Mouse (Mus musculus) forebrain, embryonic 11.5 days (tissue): Measurements from ENCODE around the gene Yaf2. TPM values are rescaled to one million over a fixed set of nuclear protein-coding genes. Genes with fewer than 3 reads are reported as not detected.
"Not testable (repeated sequence)": the region's sequence is repeated elsewhere in the genome, so short reads cannot be mapped to it uniquely, and the experiment has no call there.

Experiments
- ATAC-seq: fragments of 200-750 bp; cut with Nextera tagmentation; replicated peaks from 2 replicates; pipeline ENCODE4 v1.8.0; 2017; ENCODE audit warnings: moderate TSS enrichment; ENCODE audit not compliant: low FRiP score
- DNase-seq: peaks from one replicate; pipeline ENCODE4 v3.0.0-alpha.2; 2017; ENCODE audit warnings: low spot score
- H3K27ac ChIP-seq: fragments of 300-500 bp; sonication (generic); 2 replicates; pipeline ENCODE4 v1.5.1; 2014; ENCODE audit warnings: low read depth, low read length
- H3K27me3 ChIP-seq: fragments of 300-500 bp; sonication (generic); 2 replicates; pipeline ENCODE4 v1.6.1; 2014; ENCODE audit warnings: mild to moderate bottlenecking, low read length, mixed read lengths; ENCODE audit not compliant: control insufficient read depth, insufficient read depth
- H3K36me3 ChIP-seq: fragments of 300-500 bp; sonication (generic); 2 replicates; pipeline ENCODE4 v1.6.1; 2014; ENCODE audit warnings: mild to moderate bottlenecking, low read length, moderate library complexity, mixed read lengths; ENCODE audit not compliant: control insufficient read depth, insufficient read depth
- H3K4me1 ChIP-seq: fragments of 300-500 bp; sonication (generic); replicated peaks from 2 replicates; pipeline ENCODE4 v1.6.1; 2014; ENCODE audit warnings: low read length, mixed read lengths; ENCODE audit not compliant: control insufficient read depth, insufficient read depth
- H3K4me2 ChIP-seq: fragments of 300-500 bp; sonication (generic); 2 replicates; pipeline ENCODE4 v1.6.1; 2014; ENCODE audit warnings: low read depth, mild to moderate bottlenecking, low read length, moderate library complexity, mixed read lengths; ENCODE audit not compliant: severe bottlenecking
- H3K4me3 ChIP-seq: fragments of 300-500 bp; sonication (generic); 2 replicates; pipeline ENCODE4 v1.5.1; 2014; ENCODE audit warnings: low read depth, low read length
- H3K9ac ChIP-seq: fragments of 300-500 bp; sonication (generic); 2 replicates; pipeline ENCODE4 v1.6.1; 2014; ENCODE audit warnings: low read length
- H3K9me3 ChIP-seq: fragments of 300-500 bp; sonication (generic); 2 replicates; pipeline ENCODE4 v1.6.1; 2016; ENCODE audit warnings: low read length, mixed read lengths; ENCODE audit not compliant: control insufficient read depth
- WGBS: fragments of 180-500 bp; shearing (Covaris S2); extraction: QIAGEN DNeasy Blood & Tissue Kit; methylation state at CpG from one replicate; pipeline ENCODE4 v1.1.7; 2014; 5-methylcytosine and 5-hydroxymethylcytosine counted together
- polyA plus RNA-seq: library from polyadenylated mRNA; unstranded; fragments of >200 nt; fragmentation: Nextera tagmentation; extraction: Ambion mirVana; gene quantifications from 2 replicates; pipeline ENCODE4 v1.2.1, GENCODE M21; 2014

Gene Yaf2
- polyA plus RNA-seq = 106 and 116 TPM in 2 replicates

DNA sequence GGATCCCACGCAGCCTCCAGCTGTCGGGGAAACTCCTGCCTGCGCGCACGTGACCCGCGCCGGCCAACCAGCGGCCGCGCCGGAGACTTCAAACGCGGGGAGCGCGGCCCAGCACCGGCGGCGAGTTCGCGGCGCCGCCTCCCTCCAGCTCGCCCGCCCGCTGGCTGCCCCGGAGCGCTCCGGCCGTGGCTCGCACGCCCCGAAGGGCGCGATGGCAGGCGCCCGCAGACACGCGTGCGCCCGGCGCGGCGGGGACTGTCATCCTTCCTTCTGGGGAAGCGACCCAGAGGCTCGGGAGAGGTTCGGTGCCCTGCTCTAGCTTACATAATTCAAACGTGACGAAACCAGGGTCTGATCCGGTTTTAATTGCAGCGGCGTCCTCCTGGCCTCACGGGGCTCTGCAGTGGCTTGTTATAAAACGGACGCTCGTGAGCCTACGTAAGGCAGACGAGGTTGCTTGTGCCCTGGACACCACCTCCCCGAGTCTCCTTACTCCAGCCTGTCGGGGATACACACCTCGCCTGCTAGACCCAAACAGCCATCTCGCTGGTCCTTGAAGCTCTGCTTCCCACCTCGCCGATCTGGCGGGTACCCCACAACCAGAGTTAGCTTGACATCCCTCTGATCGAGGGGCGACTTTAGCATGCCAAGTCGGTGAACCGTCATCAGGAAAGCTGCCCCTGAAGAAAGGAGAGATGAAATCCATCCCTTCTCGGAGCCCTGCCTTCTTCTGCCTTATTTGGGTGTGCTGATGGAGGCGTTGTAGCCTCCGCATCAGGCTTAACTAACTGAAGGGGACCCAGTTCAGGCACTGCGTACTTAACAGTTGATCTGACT is at the start of gene Yaf2:
TSS of gene Yaf2 (minus strand) at position 11 of the 837 bp plus-strand sequence.
- H3K4me3 ChIP-seq = peak within 1 kb of the TSS; percentile 92
- no peaks in the 10 kb centered on the region for H3K9me3 ChIP-seq
- WGBS = under 1% methylated on average over 54 of the region's 73 CpGs
- peak within 1 kb of the TSS; percentile 92 for H3K9ac ChIP-seq
- H3K27me3 ChIP-seq = no peaks in the 10 kb centered on the region
- peaks cover 3% of the 10 kb centered on the region for H3K4me1 ChIP-seq
- peak within 1 kb of the TSS; percentile 85 for H3K27ac ChIP-seq
- peak; percentile 92 for DNase-seq
- peak within 1 kb of the TSS; percentile 85 for H3K4me2 ChIP-seq
- no peaks in the 10 kb centered on the region for H3K36me3 ChIP-seq
- ATAC-seq = peak; percentile 96

GRCm38 (mm10) chr15:93381337-93381736 is 44.6 kb upstream of the Yaf2 start:
- no peak overlapping the region for H3K27ac ChIP-seq
- 72% methylated on average over 5 of the region's 5 CpGs for WGBS
- H3K4me3 ChIP-seq = no peak overlapping the region
- no peak overlapping the region for H3K9ac ChIP-seq
- H3K9me3 ChIP-seq = no peaks in the 10 kb centered on the region
- H3K4me1 ChIP-seq = no peaks in the 10 kb centered on the region
- H3K4me2 ChIP-seq = no peak overlapping the region
- no peaks in the 10 kb centered on the region for H3K27me3 ChIP-seq
- DNase-seq (no peak), ATAC-seq (no peak)
- no peaks in the 10 kb centered on the region; the same call in 1 of the 2 replicates for H3K36me3 ChIP-seq

GRCm38 (mm10) chr15:93379177-93379576 is 42.4 kb upstream of the Yaf2 start:
- Histone ChIP-seq H3K27ac (no peak overlapping the region), H3K36me3 (no peaks in the 10 kb centered on the region), H3K9me3 (no peaks in the 10 kb centered on the region), H3K27me3 (no peaks in the 10 kb centered on the region), H3K4me2 (no peak overlapping the region), H3K9ac (no peak overlapping the region), H3K4me3 (no peak overlapping the region), H3K4me1 (no peaks in the 10 kb centered on the region)
- DNase-seq (no peak), ATAC-seq (no peak)
- 76% methylated on average over 3 of the region's 3 CpGs for WGBS

- H3K27me3 ChIP-seq = no peaks in the 10 kb centered on the region
- no peaks in the 10 kb centered on the region for H3K4me1 ChIP-seq
- no peak overlapping the region for H3K4me3 ChIP-seq
- H3K36me3 ChIP-seq = no peaks in the 10 kb centered on the region
- 92% methylated on average over 5 of the region's 5 CpGs for WGBS
- H3K9ac ChIP-seq = no peak overlapping the region
- H3K27ac ChIP-seq = no peak overlapping the region
- no peak for DNase-seq
- no peak overlapping the region for H3K4me2 ChIP-seq
- no peaks in the 10 kb centered on the region for H3K9me3 ChIP-seq
- no peak for ATAC-seq
Observed at GRCm38 (mm10) chr15:93375696-93376095, 39.0 kb upstream of the Yaf2 start.

- H3K36me3 ChIP-seq, H3K9me3 ChIP-seq, H3K27me3 ChIP-seq, DNase-seq, H3K4me2 ChIP-seq, H3K4me3 ChIP-seq, H3K27ac ChIP-seq, H3K9ac ChIP-seq, ATAC-seq, H3K4me1 ChIP-seq: not testable (repeated sequence)
Observed at GRCm38 (mm10) chr15:93372525-93373119, 35.9 kb upstream of the Yaf2 start.

- Histone ChIP-seq H3K4me2 (no peak overlapping the region), H3K4me1 (no peaks in the 10 kb centered on the region), H3K27ac (no peak overlapping the region), H3K27me3 (no peaks in the 10 kb centered on the region), H3K9ac (no peak overlapping the region), H3K36me3 (no peaks in the 10 kb centered on the region), H3K9me3 (no peaks in the 10 kb centered on the region), H3K4me3 (no peak overlapping the region)
- no peak for DNase-seq
- 84% methylated on average over 2 of the region's 2 CpGs for WGBS
- no peak for ATAC-seq
Observed at GRCm38 (mm10) chr15:93371838-93372237, 35.1 kb upstream of the Yaf2 start.

- H3K9me3 ChIP-seq = no peaks in the 10 kb centered on the region
- DNase-seq = no peak
- no peak for ATAC-seq
- no peaks in the 10 kb centered on the region for H3K27me3 ChIP-seq
- no peaks in the 10 kb centered on the region for H3K36me3 ChIP-seq
- no peak overlapping the region for H3K4me2 ChIP-seq
- H3K4me3 ChIP-seq = no peak overlapping the region
- H3K9ac ChIP-seq = no peak overlapping the region
- no peak overlapping the region for H3K27ac ChIP-seq
- H3K4me1 ChIP-seq = no peaks in the 10 kb centered on the region
- 83% methylated on average over 9 of the region's 9 CpGs for WGBS
Observed at GRCm38 (mm10) chr15:93368558-93368957, 31.8 kb upstream of the Yaf2 start.

GRCm38 (mm10) chr15:93365561-93365960 is 28.8 kb upstream of the Yaf2 start:
- no peak overlapping the region for H3K4me3 ChIP-seq
- H3K9ac ChIP-seq = no peak overlapping the region
- H3K36me3 ChIP-seq = no peaks in the 10 kb centered on the region
- H3K4me2 ChIP-seq = no peak overlapping the region
- H3K9me3 ChIP-seq = no peaks in the 10 kb centered on the region
- H3K4me1 ChIP-seq = no peaks in the 10 kb centered on the region
- H3K27ac ChIP-seq = no peak overlapping the region
- DNase-seq (no peak), ATAC-seq (no peak)
- no peaks in the 10 kb centered on the region for H3K27me3 ChIP-seq
- 94% methylated on average over 6 of the region's 6 CpGs for WGBS
